Mouse (Mus musculus) stomach, postnatal 0 days (tissue): ENCODE measurements around the gene Dmwd.

Experiments used
- CTCF ChIP-seq: IDR thresholded peaks from 2 replicates; pipeline ENCODE4 v1.5.1; 2016; ENCODE audit warnings: antibody characterized with exemption, low read depth, mild to moderate bottlenecking, moderate library complexity
- EP300 ChIP-seq: optimal IDR thresholded peaks from 2 replicates; pipeline ENCODE3; 2016; ENCODE audit warnings: antibody characterized with exemption

DNA sequence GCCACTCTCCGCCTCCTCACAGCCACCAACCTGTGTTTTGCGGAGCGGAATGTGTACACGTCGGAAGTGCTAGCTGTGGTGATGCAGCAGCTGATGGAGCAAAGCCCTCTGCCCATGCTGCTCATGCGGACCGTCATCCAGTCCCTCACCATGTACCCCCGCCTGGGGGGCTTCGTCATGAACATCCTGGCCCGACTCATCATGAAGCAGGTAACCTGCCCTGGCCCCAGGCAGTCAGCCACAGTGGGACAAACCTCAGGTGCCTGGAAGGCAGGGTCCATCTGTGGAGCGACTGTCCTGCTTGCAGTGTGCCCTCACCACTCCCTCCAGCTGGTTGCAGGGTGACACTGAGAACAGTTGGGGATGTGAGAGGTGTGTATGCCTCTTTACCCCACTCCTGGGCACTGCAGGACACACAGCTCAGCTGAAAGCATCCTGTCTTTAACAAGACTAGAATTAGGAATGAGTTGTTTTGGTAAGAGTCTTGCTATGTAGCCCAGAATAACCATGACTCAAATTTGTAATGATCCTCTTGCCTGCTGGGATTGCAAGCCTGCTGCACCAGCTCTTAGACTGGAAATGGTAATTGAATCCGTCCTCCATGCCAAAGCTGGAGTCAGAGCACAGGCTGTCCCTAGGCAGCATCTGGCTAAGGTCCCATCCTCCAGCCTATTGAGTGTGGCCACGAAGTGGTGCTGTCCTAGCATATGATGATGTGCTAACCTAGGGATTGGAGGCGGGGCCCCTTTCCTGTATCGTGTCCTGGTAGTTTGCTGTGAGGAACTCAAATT lies 23.5 kb upstream of the Dmwd start:
- TF ChIP-seq CTCF (no peak), EP300 (no peak)
